ENCODE assay signal across 8 mouse cellular contexts in genomic region chr10:94574451-94575333, GRCm38 (mm10).
DNase-seq lines count a peak whose midpoint lies in the region; ATAC-seq and TF ChIP-seq lines count a peak whose summit lies in the region.

No protein-coding gene starts in this region.

- no peak overlapping the region for H3K4me3 ChIP-seq in midbrain, embryonic 13.5 days (replicated peaks)
- no peak overlapping the region for H3K4me3 ChIP-seq in midbrain, postnatal 0 days (ENCODE audit: low read depth, low read length)
- H3K4me3 ChIP-seq in liver, embryonic 12.5 days: no peak overlapping the region
- H3K4me3 ChIP-seq in stomach, embryonic 15.5 days (replicated peaks): no peak overlapping the region

- 0 out of 2 replicates have a peak, but pooled peaks cover 5% of the 10 kb centered on the region for H3K4me1 ChIP-seq in midbrain, embryonic 13.5 days (replicated peaks)
- no peaks in the 10 kb centered on the region for H3K4me1 ChIP-seq in midbrain, postnatal 0 days (ENCODE audit: insufficient read depth, low read length)
- H3K4me1 ChIP-seq in liver, embryonic 12.5 days: peaks cover 40% of the 10 kb centered on the region
- peaks cover 11% of the 10 kb centered on the region for H3K4me1 ChIP-seq in stomach, embryonic 15.5 days

- TF ChIP-seq CTCF in midbrain, postnatal 0 days (IDR thresholded peaks at IDR 0.05): no peak

- H3K36me3 ChIP-seq in midbrain, embryonic 13.5 days: no peaks in the 10 kb centered on the region
- no peaks in the 10 kb centered on the region for H3K36me3 ChIP-seq in midbrain, postnatal 0 days (ENCODE audit: insufficient read depth, low read length)
- 0 out of 2 replicates have a peak, but pooled peaks cover 6% of the 10 kb centered on the region for H3K36me3 ChIP-seq in liver, embryonic 12.5 days
- H3K36me3 ChIP-seq in stomach, embryonic 15.5 days: no peaks in the 10 kb centered on the region

- DNase-seq in midbrain, postnatal 0 days (ENCODE audit: low spot score): no peak
- DNase-seq in heart, adult 8-10 months (ENCODE audit: low spot score): peak; percentile 75
- no peak for DNase-seq in left cerebral cortex, postnatal 14 days (ENCODE audit: low spot score in 2 of 2)
- DNase-seq in urinary bladder, postnatal 25 days (ENCODE audit: low spot score): no peak
- DNase-seq in left cerebral cortex, adult 11 months (ENCODE audit: low spot score): no peak

- H3K27ac ChIP-seq in midbrain, embryonic 13.5 days: no peak overlapping the region
- no peak overlapping the region for H3K27ac ChIP-seq in midbrain, postnatal 0 days (ENCODE audit: low read depth, low read length)
- peak overlapping the region; percentile 59 for H3K27ac ChIP-seq in liver, embryonic 12.5 days
- H3K27ac ChIP-seq in stomach, embryonic 15.5 days: peak overlapping the region; percentile 63; the same call in 1 of the 2 replicates

- no peak overlapping the region for H3K4me2 ChIP-seq in midbrain, embryonic 13.5 days (replicated peaks)
- H3K4me2 ChIP-seq in midbrain, postnatal 0 days (ENCODE audit: low read depth, low read length, poor library complexity, severe bottlenecking): no peak overlapping the region
- 0 out of 2 replicates have a peak overlapping the region, but pooled peaks have one; percentile 12 for H3K4me2 ChIP-seq in liver, embryonic 12.5 days
- H3K4me2 ChIP-seq in stomach, embryonic 15.5 days: peak overlapping the region; percentile 20; the same call in 1 of the 2 replicates

- H3K27me3 ChIP-seq in midbrain, embryonic 13.5 days: no peaks in the 10 kb centered on the region
- H3K27me3 ChIP-seq in midbrain, postnatal 0 days (ENCODE audit: insufficient read depth, low read length): no peaks in the 10 kb centered on the region
- H3K27me3 ChIP-seq in liver, embryonic 12.5 days (replicated peaks): no peaks in the 10 kb centered on the region
- H3K27me3 ChIP-seq in stomach, embryonic 15.5 days (replicated peaks): no peaks in the 10 kb centered on the region

- ATAC-seq in midbrain, embryonic 13.5 days: 0 out of 2 replicates have a peak, but pooled peaks have one; percentile 34
- no peak for ATAC-seq in midbrain, postnatal 0 days (ENCODE audit: low FRiP score)
- peak; percentile 72 for ATAC-seq in liver, embryonic 12.5 days
- peak; percentile 51 for ATAC-seq in stomach, embryonic 15.5 days (ENCODE audit: insufficient read depth, low FRiP score, low read depth)

- no peak overlapping the region for H3K9ac ChIP-seq in midbrain, embryonic 13.5 days (replicated peaks)
- H3K9ac ChIP-seq in midbrain, postnatal 0 days (replicated peaks; ENCODE audit: low read length, poor library complexity, severe bottlenecking): no peak overlapping the region
- H3K9ac ChIP-seq in liver, embryonic 12.5 days: no peak overlapping the region
- no peak overlapping the region for H3K9ac ChIP-seq in stomach, embryonic 15.5 days

- whole genome bisulfite sequencing in midbrain, embryonic 13.5 days: 90% methylated on average over 13 of the region's 13 CpGs
- WGBS in midbrain, postnatal 0 days: 84% methylated on average over 13 of the region's 13 CpGs
- WGBS in liver, embryonic 12.5 days (ENCODE audit: insufficient replicate concordance): 66% methylated on average over 13 of the region's 13 CpGs
- 56% methylated on average over 13 of the region's 13 CpGs for WGBS in stomach, embryonic 15.5 days

- H3K9me3 ChIP-seq in midbrain, embryonic 13.5 days: no peaks in the 10 kb centered on the region
- H3K9me3 ChIP-seq in midbrain, postnatal 0 days (ENCODE audit: low read length): no peaks in the 10 kb centered on the region
- no peaks in the 10 kb centered on the region for H3K9me3 ChIP-seq in liver, embryonic 12.5 days (replicated peaks)
- no peaks in the 10 kb centered on the region for H3K9me3 ChIP-seq in stomach, embryonic 15.5 days

- intact Hi-C loops in left cerebral cortex, postnatal 14 days (cut with DNase I): no loop called here

Comparison
In these comparisons a context has a peak if more than half of its experiments do, and no peak if none do; other contexts are left out.
1. H3K27ac ChIP-seq: peak in liver, embryonic 12.5 days (single experiment) and stomach, embryonic 15.5 days (single experiment); none in midbrain, embryonic 13.5 days (single experiment) and midbrain, postnatal 0 days (single experiment).
2. H3K4me2 ChIP-seq: peak in liver, embryonic 12.5 days (single experiment) and stomach, embryonic 15.5 days (single experiment); none in midbrain, embryonic 13.5 days (single experiment) and midbrain, postnatal 0 days (single experiment).